Mouse (Mus musculus): ENCODE measurements around the gene Rxfp2. TPM values are rescaled to one million over a fixed set of nuclear protein-coding genes. Genes with fewer than 3 reads are reported as not detected.

Rxfp2 gene
- polyA plus RNA-seq, 1 experiment from 2014 or later: 0.53 TPM

- Histone ChIP-seq H3K4me2 (no peak overlapping the region), H3K4me1 (replicated peaks) (no peaks in the 10 kb centered on the region), H3K9ac (no peak overlapping the region), H3K36me3 (no peaks in the 10 kb centered on the region), H3K27me3 (0 out of 2 replicates have a peak, but pooled peaks cover 3% of the 10 kb centered on the region), H3K27ac (no peak overlapping the region), H3K4me3 (no peak overlapping the region), H3K9me3 (no peaks in the 10 kb centered on the region)
- ATAC-seq (ENCODE audit: low FRiP score): no peak
- 85% methylated on average over 18 of the region's 18 CpGs for WGBS
These were observed 4.1 kb downstream of the Rxfp2 start for GRCm38 (mm10) chr5:150022556-150022955.

- no peaks in the 10 kb centered on the region for H3K9me3 ChIP-seq
- H3K27ac ChIP-seq: no peak overlapping the region
- no peak overlapping the region for H3K9ac ChIP-seq
- no peak for ATAC-seq (ENCODE audit: low FRiP score)
- H3K4me3 ChIP-seq: no peak overlapping the region
- no peaks in the 10 kb centered on the region for H3K36me3 ChIP-seq
- H3K4me2 ChIP-seq: no peak overlapping the region
- WGBS: 93% methylated on average over 6 of the region's 6 CpGs
- no peaks in the 10 kb centered on the region for H3K4me1 ChIP-seq (replicated peaks)
- 0 out of 2 replicates have a peak, but pooled peaks cover 3% of the 10 kb centered on the region for H3K27me3 ChIP-seq
These were observed 5.0 kb downstream of the Rxfp2 start for GRCm38 (mm10) chr5:150023476-150023875.

- Histone ChIP-seq H3K4me1 (replicated peaks) (no peaks in the 10 kb centered on the region), H3K36me3 (no peaks in the 10 kb centered on the region), H3K27ac (no peak overlapping the region), H3K9me3 (no peaks in the 10 kb centered on the region), H3K4me3 (no peak overlapping the region), H3K4me2 (no peak overlapping the region), H3K27me3 (no peaks in the 10 kb centered on the region), H3K9ac (no peak overlapping the region)
- no peak for ATAC-seq (ENCODE audit: low FRiP score)
- WGBS: 79% methylated on average over 2 of the region's 2 CpGs
These were observed 5.7 kb downstream of the Rxfp2 start for GRCm38 (mm10) chr5:150024188-150024587.

GRCm38 (mm10) chr5:150024901-150025300 lies 6.4 kb downstream of the Rxfp2 start:
- no peak overlapping the region for H3K4me2 ChIP-seq
- no peaks in the 10 kb centered on the region for H3K9me3 ChIP-seq
- H3K4me3 ChIP-seq: no peak overlapping the region
- no peak overlapping the region for H3K27ac ChIP-seq
- H3K9ac ChIP-seq: no peak overlapping the region
- 95% methylated on average over 14 of the region's 14 CpGs for WGBS
- no peaks in the 10 kb centered on the region for H3K4me1 ChIP-seq (replicated peaks)
- no peaks in the 10 kb centered on the region for H3K36me3 ChIP-seq
- no peaks in the 10 kb centered on the region for H3K27me3 ChIP-seq
- no peak for ATAC-seq (ENCODE audit: low FRiP score)

GRCm38 (mm10) chr5:150025326-150025725 lies 6.9 kb downstream of the Rxfp2 start:
- no peak overlapping the region for H3K4me3 ChIP-seq
- WGBS: 92% methylated on average over 15 of the region's 15 CpGs
- H3K27me3 ChIP-seq: no peaks in the 10 kb centered on the region
- no peaks in the 10 kb centered on the region for H3K4me1 ChIP-seq (replicated peaks)
- ATAC-seq (ENCODE audit: low FRiP score): no peak
- no peaks in the 10 kb centered on the region for H3K9me3 ChIP-seq
- no peaks in the 10 kb centered on the region for H3K36me3 ChIP-seq
- H3K9ac ChIP-seq: no peak overlapping the region
- no peak overlapping the region for H3K4me2 ChIP-seq
- H3K27ac ChIP-seq: no peak overlapping the region

- Histone ChIP-seq H3K4me1 (replicated peaks) (no peaks in the 10 kb centered on the region; the same call in 1 of the 2 replicates), H3K4me3 (no peak overlapping the region), H3K27ac (no peak overlapping the region), H3K9ac (no peak overlapping the region), H3K9me3 (no peaks in the 10 kb centered on the region), H3K4me2 (no peak overlapping the region), H3K36me3 (no peaks in the 10 kb centered on the region), H3K27me3 (no peaks in the 10 kb centered on the region)
- no peak for ATAC-seq (ENCODE audit: low FRiP score)
- 87% methylated on average over 12 of the region's 12 CpGs for WGBS
These were observed 8.1 kb downstream of the Rxfp2 start for GRCm38 (mm10) chr5:150026509-150027087.

GRCm38 (mm10) chr5:150031201-150031600 lies 12.7 kb downstream of the Rxfp2 start:
- no peak overlapping the region for H3K9ac ChIP-seq
- no peaks in the 10 kb centered on the region for H3K27me3 ChIP-seq
- H3K4me1 ChIP-seq (replicated peaks): peaks cover 8% of the 10 kb centered on the region; the same call in 1 of the 2 replicates
- no peak for ATAC-seq (ENCODE audit: low FRiP score)
- H3K36me3 ChIP-seq: no peaks in the 10 kb centered on the region
- no peak overlapping the region for H3K4me3 ChIP-seq
- H3K4me2 ChIP-seq: no peak overlapping the region
- 30% methylated on average over 6 of the region's 6 CpGs for WGBS
- H3K27ac ChIP-seq: no peak overlapping the region
- H3K9me3 ChIP-seq: no peaks in the 10 kb centered on the region

GRCm38 (mm10) chr5:150031634-150032033 lies 13.2 kb downstream of the Rxfp2 start:
- peaks cover 8% of the 10 kb centered on the region; the same call in 1 of the 2 replicates for H3K4me1 ChIP-seq (replicated peaks)
- ATAC-seq (ENCODE audit: low FRiP score): no peak
- H3K4me2 ChIP-seq: no peak overlapping the region
- no peak overlapping the region for H3K27ac ChIP-seq
- H3K9ac ChIP-seq: no peak overlapping the region
- 83% methylated on average over 3 of the region's 3 CpGs for WGBS
- no peaks in the 10 kb centered on the region for H3K36me3 ChIP-seq
- no peak overlapping the region for H3K4me3 ChIP-seq
- H3K27me3 ChIP-seq: no peaks in the 10 kb centered on the region
- no peaks in the 10 kb centered on the region for H3K9me3 ChIP-seq

GRCm38 (mm10) chr5:150032075-150032492 lies 13.6 kb downstream of the Rxfp2 start:
- no peaks in the 10 kb centered on the region for H3K9me3 ChIP-seq
- H3K27me3 ChIP-seq: no peaks in the 10 kb centered on the region
- H3K27ac ChIP-seq: no peak overlapping the region
- H3K4me3 ChIP-seq: no peak overlapping the region
- WGBS: 41% methylated on average over 3 of the region's 3 CpGs
- H3K9ac ChIP-seq: no peak overlapping the region
- H3K4me2 ChIP-seq: no peak overlapping the region
- H3K36me3 ChIP-seq: no peaks in the 10 kb centered on the region
- no peak; the same call in 1 of the 2 replicates for ATAC-seq (ENCODE audit: low FRiP score)
- peaks cover 8% of the 10 kb centered on the region; the same call in 1 of the 2 replicates for H3K4me1 ChIP-seq (replicated peaks)

GRCm38 (mm10) chr5:150036286-150036685 lies 17.8 kb downstream of the Rxfp2 start:
- no peaks in the 10 kb centered on the region for H3K9me3 ChIP-seq
- no peaks in the 10 kb centered on the region for H3K36me3 ChIP-seq
- H3K4me1 ChIP-seq (replicated peaks): peaks cover 8% of the 10 kb centered on the region; the same call in 1 of the 2 replicates
- H3K27me3 ChIP-seq: no peaks in the 10 kb centered on the region
- ATAC-seq (ENCODE audit: low FRiP score): no peak
- no peak overlapping the region for H3K27ac ChIP-seq
- WGBS: 92% methylated on average over 8 of the region's 8 CpGs
- no peak overlapping the region for H3K9ac ChIP-seq
- no peak overlapping the region for H3K4me3 ChIP-seq
- H3K4me2 ChIP-seq: no peak overlapping the region

- Histone ChIP-seq H3K9ac (no peak overlapping the region), H3K36me3 (no peaks in the 10 kb centered on the region), H3K4me1 (replicated peaks) (peaks cover 6% of the 10 kb centered on the region; the same call in 1 of the 2 replicates), H3K4me2 (no peak overlapping the region), H3K27me3 (no peaks in the 10 kb centered on the region), H3K27ac (no peak overlapping the region), H3K9me3 (0 out of 2 replicates have a peak, but pooled peaks cover 3% of the 10 kb centered on the region), H3K4me3 (no peak overlapping the region)
- no peak for ATAC-seq (ENCODE audit: low FRiP score)
- 72% methylated on average over 4 of the region's 4 CpGs for WGBS
These were observed 18.4 kb downstream of the Rxfp2 start for GRCm38 (mm10) chr5:150036918-150037317.

GRCm38 (mm10) chr5:150044533-150044932 lies 26.1 kb downstream of the Rxfp2 start:
- no peak overlapping the region for H3K27ac ChIP-seq
- H3K4me3 ChIP-seq: no peak overlapping the region
- ATAC-seq (ENCODE audit: low FRiP score): no peak
- H3K9me3 ChIP-seq: peaks cover 5% of the 10 kb centered on the region; the same call in 1 of the 2 replicates
- H3K36me3 ChIP-seq: no peaks in the 10 kb centered on the region
- 69% methylated on average over 2 of the region's 2 CpGs for WGBS
- no peaks in the 10 kb centered on the region for H3K4me1 ChIP-seq (replicated peaks)
- no peak overlapping the region for H3K9ac ChIP-seq
- H3K4me2 ChIP-seq: no peak overlapping the region
- no peaks in the 10 kb centered on the region for H3K27me3 ChIP-seq

- no peak for ATAC-seq (ENCODE audit: low FRiP score)
- Histone ChIP-seq H3K36me3 (no peaks in the 10 kb centered on the region), H3K9ac (no peak overlapping the region), H3K27me3 (no peaks in the 10 kb centered on the region), H3K27ac (no peak overlapping the region), H3K4me3 (no peak overlapping the region), H3K4me1 (replicated peaks) (no peaks in the 10 kb centered on the region), H3K4me2 (no peak overlapping the region), H3K9me3 (peaks cover 5% of the 10 kb centered on the region; the same call in 1 of the 2 replicates)
- WGBS: 83% methylated on average over 15 of the region's 15 CpGs
These were observed 28.0 kb downstream of the Rxfp2 start for GRCm38 (mm10) chr5:150046438-150046837.
